Mouse (Mus musculus) lung, adult 18-20 months (tissue): Measurements from ENCODE around the gene Gm28778.
"Not testable (repeated sequence)": the region's sequence is repeated elsewhere in the genome, so short reads cannot be mapped to it uniquely, and the experiment has no call there.

Source experiments
- DNase-seq, 2 experiments: peaks; one replicate each; pipeline ENCODE4 v3.0.0; 2022; ENCODE audit warnings: mixed read lengths in 2 of 2

The Gm28778 gene

DNA sequence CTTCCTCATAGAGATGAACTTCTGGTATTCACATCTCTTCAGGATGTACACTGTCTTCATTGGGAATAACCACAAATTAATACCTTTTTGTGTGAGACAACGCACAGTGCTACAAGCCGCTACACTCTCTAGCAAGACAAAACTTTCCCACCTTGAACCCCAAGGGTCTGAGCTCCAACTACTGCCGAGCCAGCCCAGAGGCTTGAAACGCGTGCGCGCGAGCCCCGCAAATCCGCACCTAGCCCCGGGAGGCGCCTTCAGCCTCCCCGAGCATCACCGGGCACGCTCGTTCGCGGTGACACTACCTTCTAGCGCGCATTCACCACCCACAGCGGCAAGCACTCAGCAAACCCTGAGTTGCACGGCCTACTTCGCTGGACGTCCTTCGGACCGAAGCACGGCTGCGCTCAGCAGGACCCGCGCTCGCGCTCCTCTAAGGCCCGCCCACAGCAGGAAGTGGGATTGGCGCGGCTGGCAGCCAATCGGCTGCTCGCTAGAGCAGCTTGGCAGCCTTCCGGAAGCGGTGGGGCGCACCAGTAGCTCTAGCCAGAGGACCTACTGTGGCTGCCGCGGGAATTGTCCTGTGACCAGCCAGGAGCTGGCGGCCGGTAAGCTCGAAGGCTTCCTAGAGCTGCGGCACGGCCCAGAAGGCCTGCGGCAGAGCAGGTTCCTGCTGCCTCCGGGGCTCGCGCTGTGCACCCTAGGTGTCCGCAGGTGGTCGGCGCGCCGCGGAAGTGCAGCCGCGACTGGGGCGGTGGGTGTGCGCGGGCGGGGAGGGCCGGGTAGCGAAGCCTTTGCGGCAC lies at the start of gene Gm28778, which contains the start of the genes Pms1 and Ormdl1:
TSS of gene Gm28778 (plus strand) at position 531 of the 803 bp plus-strand sequence.
TSS of gene Pms1 (minus strand) at position 438 of the 803 bp plus-strand sequence.
TSS of gene Ormdl1 (plus strand) at position 515 of the 803 bp plus-strand sequence.
- peak; percentile 96 for DNase-seq

DNA sequence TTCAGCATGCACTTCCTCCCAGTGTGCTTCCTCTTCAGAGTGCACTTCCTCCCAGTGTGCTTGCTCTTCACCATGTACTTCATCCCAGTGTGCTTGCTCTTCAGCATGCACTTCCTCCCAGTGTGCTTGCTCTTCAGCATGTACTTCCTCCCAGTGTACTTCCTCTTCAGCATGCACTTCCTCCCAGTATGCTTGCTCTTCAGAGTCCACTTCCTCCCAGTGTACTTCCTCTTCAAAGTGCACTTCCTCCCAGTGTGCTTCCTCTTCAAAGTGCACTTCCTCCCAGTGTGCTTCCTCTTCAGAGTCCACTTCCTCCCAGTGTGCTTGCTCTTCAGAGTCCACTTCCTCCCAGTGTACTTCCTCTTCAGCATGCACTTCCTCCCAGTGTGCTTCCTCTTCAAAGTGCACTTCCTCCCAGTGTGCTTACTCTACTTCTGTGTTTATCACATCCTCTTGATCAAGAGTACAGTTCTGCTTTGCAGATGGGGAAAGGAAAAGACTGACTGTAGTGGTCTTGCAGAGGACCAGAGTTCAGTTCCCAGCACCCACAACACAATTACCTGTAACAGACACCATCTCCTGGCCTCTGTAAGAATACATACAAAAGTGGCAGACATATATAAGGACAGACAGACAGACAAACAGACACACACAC lies 31.8 kb upstream of the Gm28778 start:
- DNase-seq: not testable (repeated sequence)

DNA sequence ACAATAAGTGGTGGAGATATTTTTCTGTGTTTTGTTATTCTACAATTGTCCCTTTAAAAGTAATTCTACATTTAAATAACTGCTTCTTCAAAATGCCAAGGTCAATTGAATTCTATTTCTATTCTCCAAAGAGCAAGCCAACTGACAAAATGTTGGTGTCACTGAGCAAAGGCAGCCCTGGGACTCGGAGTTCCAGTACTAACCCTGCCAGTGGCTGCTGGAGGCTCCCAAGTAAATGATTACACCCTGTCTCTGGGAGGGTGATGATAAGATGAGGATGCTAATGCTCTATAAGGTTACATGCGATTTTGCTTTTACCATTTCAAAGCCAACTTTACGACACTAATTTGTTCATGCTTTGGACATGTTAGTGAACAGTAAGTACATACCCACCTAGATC lies 27.0 kb upstream of the Gm28778 start:
- no peak for DNase-seq

DNA sequence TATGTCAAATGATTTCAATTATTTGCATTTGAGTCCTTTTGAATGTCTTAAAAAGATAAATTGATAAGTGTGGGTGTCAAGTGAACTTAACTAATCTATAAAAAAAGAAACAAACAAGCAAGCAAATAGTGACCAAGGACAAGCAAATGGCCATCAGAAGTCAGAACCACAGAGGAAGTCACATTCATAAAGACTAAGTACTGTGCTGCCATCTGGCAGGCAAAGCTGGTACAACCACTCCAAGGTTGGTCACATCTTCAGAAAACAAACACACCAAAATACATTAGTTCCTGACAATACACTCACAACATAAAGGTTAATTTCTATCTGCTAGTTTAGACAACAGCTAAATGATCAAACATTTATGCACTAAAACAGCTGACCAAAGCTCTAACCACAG lies 24.3 kb upstream of the Gm28778 start:
- DNase-seq: no peak

DNA sequence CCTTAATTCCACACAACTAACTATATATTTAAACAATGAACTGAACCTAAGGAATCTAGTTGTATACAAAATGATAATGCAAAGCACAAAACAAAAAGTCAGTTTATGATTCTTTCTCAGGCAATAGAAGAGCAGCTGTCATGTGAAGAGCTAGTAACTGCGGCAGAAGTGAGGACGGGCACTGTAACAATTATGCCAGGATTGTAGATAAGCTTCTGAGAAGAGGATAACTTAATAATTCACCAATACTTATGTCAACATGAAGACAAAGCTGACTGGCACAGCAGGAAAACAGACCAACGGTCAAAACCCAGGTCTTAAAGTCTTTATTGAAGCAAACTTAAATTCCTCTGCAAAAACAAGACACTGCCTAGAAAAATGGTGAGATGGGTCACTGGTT lies 5.7 kb upstream of the Gm28778 start:
- no peak for DNase-seq

DNA sequence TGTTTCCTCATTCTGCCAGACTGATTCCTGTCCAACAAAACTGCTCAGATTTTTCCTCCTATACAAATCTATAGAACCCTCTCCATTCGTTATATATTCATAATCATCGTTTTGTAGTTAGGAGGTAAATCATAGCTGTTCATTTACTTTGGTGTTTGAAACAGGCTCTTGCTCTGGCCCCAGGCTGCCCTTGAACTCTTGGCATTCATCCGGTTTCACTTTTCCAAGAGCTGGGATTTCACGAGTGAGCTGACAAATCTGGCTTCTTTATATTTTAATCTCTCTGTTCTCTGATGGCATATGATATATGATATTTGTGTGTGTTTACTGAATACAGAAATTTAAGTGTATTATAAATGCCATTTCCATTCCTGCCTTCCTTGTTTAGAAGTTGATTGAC lies 3.6 kb downstream of the Gm28778 start:
- no peak for DNase-seq

DNA sequence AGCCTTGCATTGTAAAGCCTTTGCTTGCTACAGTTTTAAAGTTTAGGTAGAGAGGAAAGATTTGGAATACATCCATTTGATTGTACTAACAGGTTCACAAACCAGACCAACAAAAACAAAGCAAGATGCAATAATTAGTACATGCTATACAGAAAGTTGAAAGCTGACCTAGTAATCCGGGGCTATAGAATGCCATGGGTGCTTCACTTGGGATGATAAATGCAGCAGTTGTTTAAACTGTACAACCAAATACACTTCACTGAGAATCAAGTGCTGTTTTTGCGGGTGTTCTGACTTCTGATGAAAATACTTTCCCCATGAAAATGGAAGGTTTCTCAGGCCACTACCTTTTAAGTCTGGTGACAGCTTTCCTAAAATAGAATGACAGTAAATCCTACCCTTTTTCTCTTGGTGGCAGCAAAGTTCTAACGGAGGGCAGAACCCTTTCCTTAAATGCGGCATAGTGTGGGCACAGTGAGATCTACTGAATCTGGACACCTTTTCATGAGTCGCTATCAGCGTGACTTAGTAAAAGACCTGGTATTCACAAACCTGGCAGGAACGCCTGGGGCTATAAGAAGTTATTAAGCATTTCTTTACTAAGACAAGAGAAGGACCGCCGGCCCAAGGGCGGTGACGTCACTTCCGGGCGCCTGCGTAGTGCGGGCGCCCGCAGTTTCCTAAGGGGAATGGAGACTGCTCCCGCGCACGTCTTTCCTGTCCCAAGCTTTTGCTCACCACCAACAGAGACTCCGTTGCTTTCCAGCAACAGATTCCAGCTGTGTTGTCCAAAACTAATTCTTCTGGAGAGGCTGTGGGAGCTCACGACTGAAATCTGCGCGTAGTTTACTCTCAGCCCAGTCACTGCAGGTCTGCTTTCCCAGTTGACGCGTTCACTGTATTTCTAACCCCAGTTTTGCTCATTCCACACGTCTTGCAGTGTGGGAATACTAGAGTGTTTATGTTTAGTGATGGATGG lies 16.4 kb downstream of the Gm28778 start, which contains the start of gene Osgepl1:
TSS of gene Osgepl1 (plus strand) at position 636 of the 979 bp plus-strand sequence.
- DNase-seq: peak; percentile 80 to 83

DNA sequence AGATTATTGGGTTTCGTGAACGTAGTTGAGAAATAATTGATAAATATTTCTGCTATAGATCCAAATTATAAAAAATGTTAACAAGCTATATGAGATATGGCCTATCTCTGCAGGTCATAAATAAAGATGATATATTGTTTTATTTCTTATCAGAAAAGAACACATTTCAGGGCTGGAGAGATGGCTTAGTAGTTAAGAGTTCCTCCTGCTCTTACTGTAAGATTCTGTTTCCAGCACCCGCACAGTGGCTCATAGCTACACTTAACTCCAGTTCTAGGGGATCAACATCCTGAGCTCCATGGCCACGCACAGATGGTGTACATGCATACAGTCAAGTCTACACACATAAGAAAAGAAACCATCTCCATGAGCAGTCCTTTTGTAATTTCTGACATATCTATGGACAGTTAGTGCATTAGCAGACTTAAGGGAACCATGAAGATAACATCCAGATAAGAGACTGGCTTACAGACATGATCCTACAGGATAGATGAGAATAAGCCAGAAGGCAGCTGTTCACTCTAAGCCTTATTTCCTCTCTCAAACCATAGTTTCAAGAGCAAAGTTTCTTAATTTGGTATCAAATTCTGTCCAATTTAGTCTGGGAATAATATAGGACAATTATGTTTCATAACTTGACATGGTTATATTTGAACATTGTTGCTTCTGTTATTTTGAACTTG lies 24.9 kb downstream of the Gm28778 start:
- DNase-seq: no peak

DNA sequence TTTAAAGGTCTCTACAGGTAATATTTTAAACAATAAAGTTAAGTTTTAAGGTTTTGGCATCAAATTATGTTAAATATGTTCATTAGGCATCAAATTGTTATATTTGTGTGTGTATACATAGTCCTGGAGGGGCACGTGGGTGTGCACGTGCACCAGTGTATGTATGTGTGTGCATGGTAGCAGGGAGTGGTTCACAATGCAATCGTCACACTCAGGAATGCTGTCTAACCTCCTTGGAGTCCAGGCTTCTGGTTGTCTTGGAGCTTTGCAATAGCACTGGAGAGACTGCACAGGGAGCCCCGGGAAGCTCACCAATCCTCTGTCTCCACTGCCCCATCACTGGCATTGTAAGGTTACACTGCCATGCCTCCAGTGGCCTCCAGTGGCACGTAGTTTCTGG lies 26.3 kb downstream of the Gm28778 start:
- DNase-seq: no peak

DNA sequence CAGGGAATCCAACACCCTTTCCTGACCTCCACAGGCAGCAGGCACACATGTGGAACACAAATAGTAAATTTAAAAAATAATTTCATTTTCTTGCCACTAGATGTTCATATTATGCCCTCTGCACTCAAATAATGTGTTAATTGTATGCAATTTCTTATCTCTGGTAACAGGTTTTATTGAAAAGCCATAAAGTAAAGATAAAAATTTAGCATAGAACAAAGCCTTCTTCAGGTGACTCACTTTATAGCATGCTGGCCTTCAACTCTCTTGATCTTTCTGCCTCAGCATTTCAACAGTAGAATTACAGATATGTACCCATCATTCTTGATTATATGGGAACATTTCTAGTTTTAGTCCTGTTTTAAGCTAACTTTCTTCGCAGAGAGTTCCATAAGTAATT lies 27.4 kb downstream of the Gm28778 start:
- no peak for DNase-seq

DNA sequence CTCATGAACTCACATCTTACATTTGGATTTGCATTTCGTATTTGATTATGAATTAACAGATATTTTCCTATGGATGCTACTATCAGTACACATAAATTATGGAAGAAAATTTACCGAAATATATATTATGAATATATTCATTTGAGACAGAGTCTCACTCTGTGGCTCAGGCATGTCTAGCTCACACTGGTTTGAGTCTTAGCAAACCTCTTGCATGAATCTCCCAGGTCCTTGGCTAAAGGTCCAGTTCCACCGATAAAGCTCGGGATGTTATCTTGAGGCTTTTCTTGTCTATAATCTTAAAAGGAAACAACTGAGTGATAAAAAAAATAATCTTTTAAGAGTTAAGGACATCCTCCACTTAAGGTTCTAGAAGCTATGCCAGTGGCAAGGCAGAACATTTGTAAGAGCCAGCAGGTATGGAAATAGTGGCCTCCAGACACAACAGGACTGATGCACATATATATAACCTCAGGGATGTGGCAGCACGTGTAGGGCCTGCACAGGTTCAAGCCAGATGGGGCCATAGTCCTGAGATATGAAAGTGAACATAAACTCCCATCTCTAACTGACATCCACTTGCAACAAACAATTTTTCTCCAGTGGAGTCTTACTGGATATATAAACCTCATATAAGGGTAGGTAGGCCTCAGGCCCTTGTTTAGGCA lies 28.1 kb downstream of the Gm28778 start:
- no peak for DNase-seq

DNA sequence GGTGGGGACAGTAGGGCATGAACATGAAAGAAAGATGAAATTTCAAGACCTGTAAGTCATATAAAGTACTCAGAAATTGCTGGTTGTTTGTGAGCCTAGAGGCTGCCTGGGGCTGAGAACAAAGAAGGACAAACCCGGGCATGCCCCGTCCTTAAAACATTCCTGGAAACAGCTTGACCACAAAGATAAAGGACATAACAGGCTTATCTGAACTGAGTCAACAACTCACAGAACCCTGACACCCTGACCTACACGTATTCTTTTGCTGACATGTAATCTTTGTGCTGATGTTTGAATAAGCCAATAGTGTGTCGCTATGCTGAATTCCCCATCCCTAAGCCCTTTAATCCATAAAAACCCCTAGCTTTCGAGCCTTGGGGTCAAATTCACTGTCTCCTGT lies 36.6 kb downstream of the Gm28778 start:
- not testable (repeated sequence) for DNase-seq

DNA sequence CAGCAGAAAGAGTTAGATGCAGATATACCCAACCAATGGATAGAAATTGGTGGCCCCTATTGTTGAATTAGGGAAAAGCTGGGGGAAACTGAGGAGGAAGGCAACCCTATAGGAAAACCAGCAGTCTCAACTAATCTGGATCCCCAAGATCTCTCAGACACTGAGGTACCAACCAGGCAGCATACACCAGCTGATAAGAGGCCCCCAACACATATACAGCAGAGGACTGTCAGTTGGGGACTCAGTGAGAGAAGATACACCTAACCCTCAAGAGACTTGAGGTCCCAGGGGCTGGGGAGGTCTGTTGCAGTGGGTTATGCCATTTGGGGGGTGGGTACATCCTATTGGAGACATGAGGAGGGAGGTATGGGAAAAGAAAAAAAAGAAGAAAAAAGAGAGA lies 38.6 kb downstream of the Gm28778 start:
- DNase-seq: no peak

DNA sequence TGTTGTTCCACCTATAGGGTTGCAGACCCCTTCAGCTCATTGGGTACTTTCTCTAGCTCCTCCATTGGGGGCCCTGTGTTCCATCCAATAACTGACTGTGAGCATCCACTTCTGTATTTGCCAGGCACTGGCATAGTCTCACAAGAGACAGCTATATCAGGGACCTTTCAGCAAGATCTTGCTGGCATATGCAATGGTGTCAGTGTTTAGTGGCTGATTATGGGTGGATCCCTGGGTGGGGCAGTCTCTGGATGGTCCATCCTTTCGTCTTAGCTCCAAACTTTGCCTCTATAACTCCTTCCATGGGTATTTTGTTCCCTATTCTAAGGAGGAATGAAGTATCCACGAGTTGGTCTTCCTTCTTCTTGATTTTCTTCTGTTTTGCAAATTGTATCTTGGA lies 40.5 kb downstream of the Gm28778 start:
- DNase-seq: not testable (repeated sequence)

DNA sequence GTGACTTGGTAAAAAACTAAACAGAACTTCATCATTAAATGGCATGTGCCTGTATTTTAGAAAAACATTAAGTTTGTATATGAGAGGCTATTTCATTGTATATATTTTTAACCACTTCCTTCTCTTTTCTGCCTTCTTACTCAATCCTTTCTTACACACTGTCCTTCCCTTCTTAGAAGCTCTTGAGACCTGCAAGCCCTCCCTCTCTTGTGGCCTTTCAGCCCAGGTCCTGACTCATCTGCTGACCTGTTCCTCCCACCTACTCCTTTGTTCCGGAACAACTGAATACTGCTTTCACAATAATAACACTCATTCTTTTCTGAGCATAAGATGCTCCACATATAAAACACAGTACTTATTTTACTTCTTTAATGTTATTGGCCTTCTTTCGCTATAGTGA lies 44.2 kb downstream of the Gm28778 start:
- DNase-seq: no peak

DNA sequence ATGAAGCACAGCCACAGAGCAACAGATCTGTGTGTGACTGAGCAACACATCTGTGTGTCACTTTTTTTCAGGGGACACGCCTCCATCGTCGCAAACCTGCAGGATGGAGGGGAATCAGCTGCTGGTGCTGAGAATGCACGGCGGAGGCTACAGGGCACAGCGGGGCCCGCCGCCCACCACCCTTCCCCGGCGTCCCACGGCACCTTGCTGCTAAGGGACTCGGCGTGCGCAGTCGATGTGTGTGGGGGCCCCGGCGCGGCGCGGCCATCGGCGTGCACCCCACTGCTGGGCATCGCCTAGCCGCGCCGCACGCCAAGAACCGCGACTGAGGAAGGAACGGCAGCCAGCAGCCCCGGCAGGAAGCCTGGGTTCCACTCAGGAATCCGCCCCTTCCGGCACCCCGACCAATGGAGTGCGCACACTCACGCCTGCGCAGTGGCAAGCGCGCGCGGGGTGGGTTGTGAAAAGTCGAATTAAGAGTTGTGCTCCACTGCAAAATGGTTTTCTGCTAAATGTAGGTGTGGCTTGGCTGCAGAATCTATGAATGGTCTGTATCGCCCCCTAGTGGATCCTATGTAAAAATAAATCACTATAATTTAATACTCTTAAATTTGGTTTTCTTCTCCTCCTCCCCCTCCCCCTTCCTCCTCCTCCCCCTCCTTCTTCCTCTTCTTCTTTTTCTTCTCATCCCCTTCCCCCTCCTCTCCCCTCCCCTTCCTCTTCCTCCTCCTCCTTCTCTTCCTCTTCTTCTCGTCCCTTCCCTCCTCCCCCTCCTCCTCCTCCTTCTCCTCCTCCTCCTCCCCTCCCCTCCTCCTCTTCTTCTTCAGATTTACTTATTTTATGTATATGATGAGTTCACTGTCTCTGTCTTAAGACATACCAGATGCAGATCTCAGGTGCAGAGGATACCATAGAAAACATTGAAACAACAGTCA lies 55.7 kb downstream of the Gm28778 start, which contains the start of the genes Asdurf, Gm28551 and Asnsd1:
TSS of gene Asdurf (minus strand) at position 293 of the 935 bp plus-strand sequence.
TSS of gene Gm28551 (minus strand) at position 341 of the 935 bp plus-strand sequence.
TSS of gene Asnsd1 (minus strand) at position 426 of the 935 bp plus-strand sequence.
- DNase-seq: peak; percentile 97 to 98

DNA sequence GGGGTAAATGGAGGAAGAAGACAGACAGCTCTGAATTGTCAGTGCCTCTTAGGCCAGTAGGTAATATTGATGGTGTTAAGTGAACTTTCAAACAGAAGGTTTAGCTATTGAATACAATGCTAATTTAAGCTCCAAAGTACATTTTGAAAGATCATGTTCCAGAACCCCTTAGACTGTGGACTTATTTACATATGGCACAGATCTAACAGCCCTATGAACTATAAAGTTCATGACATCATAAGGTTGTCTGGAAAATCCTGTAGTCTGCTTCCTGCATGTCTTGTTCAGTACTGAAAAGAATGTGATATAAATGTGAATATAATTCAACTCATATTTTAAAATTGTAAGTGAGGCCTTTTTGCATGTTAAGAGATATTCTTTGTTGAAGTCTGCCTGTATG lies 62.1 kb downstream of the Gm28778 start:
- DNase-seq: no peak
